Mouse (Mus musculus) ES-Bruce4 (cell line): ENCODE results near the gene Ppme1.

Experiments
- CTCF ChIP-seq: IDR thresholded peaks from one replicate; pipeline ENCODE4 v1.8.1; 2011; ENCODE audit warnings: low read depth, low read length
- POLR2A ChIP-seq: IDR thresholded peaks from one replicate; pipeline ENCODE4 v1.8.1; 2011; ENCODE audit warnings: low read length; ENCODE audit not compliant: insufficient read depth

DNA sequence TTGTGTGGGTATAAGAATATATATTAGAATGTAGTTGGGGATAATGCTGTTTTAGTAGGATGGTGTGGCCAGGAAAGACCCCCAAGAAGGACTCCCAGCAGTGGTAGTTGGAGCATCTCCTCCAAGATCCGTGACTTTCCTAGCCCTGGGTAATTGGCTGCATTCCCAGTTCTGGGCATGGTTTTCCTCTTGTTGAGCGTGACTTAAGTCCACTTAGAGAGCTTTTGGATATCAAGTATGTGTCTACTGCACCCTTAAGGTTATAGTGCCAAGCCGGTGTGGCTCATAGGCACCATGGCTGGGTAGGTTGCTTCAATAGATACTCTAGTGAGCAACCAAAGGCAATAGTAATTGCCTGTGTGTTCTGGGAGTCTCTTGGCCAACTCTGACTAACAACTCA, 48.4 kb downstream of the Ppme1 start:
- TF ChIP-seq POLR2A (no peak), CTCF (no peak)
